Mouse (Mus musculus) megakaryocyte, embryonic 14.5 days (primary cell): ENCODE results near the gene Atp13a2. TPM values are rescaled to one million over a fixed set of nuclear protein-coding genes. Genes with fewer than 3 reads are reported as not detected.

ENCODE experiments used
- H3K27me3 ChIP-seq: replicated peaks from 2 replicates; pipeline ENCODE3; 2012; ENCODE audit warnings: inconsistent platforms
- H3K36me3 ChIP-seq: replicated peaks from 2 replicates; pipeline ENCODE3; 2012; ENCODE audit warnings: low read length, inconsistent platforms, mixed read lengths
- H3K4me1 ChIP-seq: 2 replicates; pipeline ENCODE4 v1.6.1; 2012; ENCODE audit warnings: inconsistent platforms
- H3K4me3 ChIP-seq: replicated peaks from 2 replicates; pipeline ENCODE3; 2012; ENCODE audit warnings: moderate library complexity, mild to moderate bottlenecking, inconsistent platforms
- H3K9me3 ChIP-seq: 2 replicates; pipeline ENCODE4 v1.6.1; 2012; ENCODE audit warnings: inconsistent platforms
- FLI1 ChIP-seq: IDR thresholded peaks from 2 replicates; pipeline ENCODE4 v1.6.1; 2012; ENCODE audit warnings: low read length, inconsistent platforms, mixed read lengths
- GATA1 ChIP-seq: IDR thresholded peaks from 3 replicates; pipeline ENCODE4 v1.6.1; 2012; ENCODE audit warnings: mixed read lengths, low read length, inconsistent platforms, borderline replicate concordance
- polyA plus RNA-seq: library from polyadenylated mRNA; stranded (reverse); fragments of >175 nt; gene quantifications from 2 replicates; pipeline ENCODE4 v1.2.3, GENCODE M21; 2012; ENCODE audit warnings: low replicate concordance; ENCODE audit not compliant: insufficient read depth

Gene Atp13a2
- polyA plus RNA-seq, 1 experiment: 373 TPM

- H3K4me1 ChIP-seq: peaks cover 80% of the 10 kb centered on the region
- no peaks in the 10 kb centered on the region for H3K27me3 ChIP-seq
These were observed 37.1 kb upstream of the Atp13a2 start for GRCm38 (mm10) chr4:140949616-140950015.

DNA sequence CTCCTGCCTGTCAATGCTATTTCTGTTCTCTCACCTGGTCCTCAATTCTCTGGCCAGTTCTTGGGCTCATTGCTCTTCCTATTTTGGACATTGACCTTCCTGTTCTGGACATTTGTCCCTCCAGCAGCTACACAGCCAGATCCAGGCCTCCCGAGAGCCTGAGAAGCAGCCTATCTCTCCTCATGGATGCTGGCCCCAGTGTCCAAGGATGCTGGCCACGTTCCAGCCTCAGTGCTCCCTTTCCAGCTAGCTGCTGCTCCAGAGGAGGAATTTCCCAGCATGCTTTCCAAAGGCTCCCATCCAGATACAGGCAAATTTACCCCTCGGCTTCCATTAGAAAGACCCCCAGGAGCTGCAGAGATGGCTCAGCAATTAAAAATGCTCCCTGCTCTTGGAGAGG lies 36.1 kb upstream of the Atp13a2 start:
- Histone ChIP-seq H3K27me3 (no peaks in the 10 kb centered on the region), H3K9me3 (no peaks in the 10 kb centered on the region), H3K4me3 (no peak overlapping the region), H3K4me1 (peaks cover 72% of the 10 kb centered on the region), H3K36me3 (peaks cover 44% of the 10 kb centered on the region)
- no peak for TF ChIP-seq FLI1
- TF ChIP-seq GATA1: no peak

More at GRCm38 (mm10) chr4:140949616-140950015, 37.1 kb upstream of the Atp13a2 start:
- H3K4me3 ChIP-seq: no peak overlapping the region
- peaks cover 44% of the 10 kb centered on the region for H3K36me3 ChIP-seq
- H3K9me3 ChIP-seq: no peaks in the 10 kb centered on the region
- TF ChIP-seq GATA1 (no peak), FLI1 (no peak)

DNA sequence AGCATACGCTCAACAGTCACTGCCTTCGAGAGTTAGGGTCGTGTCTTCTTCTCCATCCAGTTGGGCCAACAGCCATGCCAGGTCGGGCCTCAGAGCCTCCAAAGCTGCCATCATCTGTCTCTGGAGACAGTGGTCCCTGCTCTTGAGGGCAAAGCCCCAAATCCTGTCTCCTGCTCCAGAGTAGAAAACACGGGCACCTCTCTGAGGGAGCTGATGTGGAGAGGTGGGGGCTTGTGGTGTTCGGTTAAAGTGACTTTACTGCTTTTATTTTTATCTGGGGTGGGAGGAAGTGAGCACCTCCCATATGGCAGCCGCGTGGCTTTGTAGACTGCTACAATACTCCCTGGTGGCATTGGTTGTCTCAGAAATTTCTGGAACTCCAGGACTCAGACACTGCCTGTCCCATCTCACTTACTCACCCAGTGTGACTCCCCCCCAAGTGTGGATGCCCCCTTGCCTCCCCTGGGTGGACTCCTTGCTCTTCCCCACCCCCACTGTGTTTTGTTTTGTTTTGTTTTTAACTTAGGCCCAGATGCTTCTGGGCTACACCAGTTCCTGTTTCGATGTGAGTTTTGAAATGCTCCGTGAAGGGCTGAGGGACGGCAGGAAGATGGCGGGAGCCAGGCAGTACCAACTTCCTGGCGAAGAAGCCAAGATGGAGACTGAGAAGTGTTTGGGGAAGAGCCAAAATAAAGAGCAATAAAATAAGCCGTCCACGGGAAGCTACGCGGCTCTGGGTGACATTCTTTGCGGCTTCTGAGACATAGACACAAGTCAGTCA lies 34.6 kb upstream of the Atp13a2 start:
- Histone ChIP-seq H3K27me3 (no peaks in the 10 kb centered on the region), H3K4me1 (peaks cover 63% of the 10 kb centered on the region), H3K36me3 (peaks cover 38% of the 10 kb centered on the region), H3K9me3 (no peaks in the 10 kb centered on the region), H3K4me3 (peak overlapping the region; percentile 47)
- TF ChIP-seq FLI1: no peak
- no peak for TF ChIP-seq GATA1

DNA sequence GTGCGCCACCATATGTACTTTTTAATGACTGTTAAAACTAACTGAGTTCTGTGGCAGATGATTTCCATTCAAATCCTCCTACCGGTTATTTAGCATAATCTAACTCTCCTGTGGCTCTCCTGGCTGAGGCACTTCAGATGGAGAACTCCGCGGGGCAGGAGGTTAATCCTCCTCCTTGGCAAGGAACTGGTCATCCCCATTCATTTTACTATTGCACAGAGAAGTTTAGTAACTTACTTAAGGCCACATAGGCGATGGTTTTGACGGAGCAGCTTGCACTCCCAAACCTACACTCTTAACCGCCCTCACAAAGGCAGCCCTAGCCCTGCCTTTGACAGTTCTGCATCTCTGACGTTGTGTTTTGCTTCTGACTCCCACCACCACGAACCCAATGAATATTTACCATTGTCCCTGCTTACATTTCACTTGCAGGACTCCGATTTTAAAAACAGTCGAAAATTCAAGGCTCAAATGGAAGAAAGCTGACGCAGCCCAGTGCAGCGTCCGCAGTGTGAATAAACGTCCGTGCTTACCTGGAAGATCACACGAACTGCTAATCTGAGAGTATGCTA lies 29.5 kb upstream of the Atp13a2 start:
- Histone ChIP-seq H3K9me3 (no peaks in the 10 kb centered on the region), H3K36me3 (no peaks in the 10 kb centered on the region), H3K4me1 (peaks cover 59% of the 10 kb centered on the region), H3K27me3 (no peaks in the 10 kb centered on the region), H3K4me3 (peak overlapping the region; percentile 89)
- TF ChIP-seq FLI1: no peak
- TF ChIP-seq GATA1: no peak

DNA sequence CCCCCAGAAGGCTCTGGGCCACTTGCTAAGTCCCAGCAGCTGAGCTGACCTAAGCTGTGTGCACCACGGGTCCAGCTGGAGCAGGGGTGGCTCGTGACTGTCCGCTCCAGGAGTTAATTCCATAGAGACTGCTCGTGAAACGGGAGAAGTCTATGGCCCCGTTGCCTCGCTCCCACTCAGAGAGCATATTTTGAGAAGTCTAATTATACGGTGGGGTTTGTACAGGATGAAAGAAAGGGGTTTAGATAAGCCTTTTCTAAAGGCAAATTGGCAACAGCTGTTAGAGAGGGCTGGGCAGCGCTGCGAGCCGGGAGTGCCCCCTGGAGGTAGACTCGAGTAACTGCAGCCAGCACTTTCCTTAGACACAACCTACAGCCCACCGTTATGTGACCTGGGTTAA lies 28.9 kb upstream of the Atp13a2 start:
- Histone ChIP-seq H3K4me3 (peak overlapping the region; percentile 89), H3K4me1 (peaks cover 59% of the 10 kb centered on the region), H3K27me3 (no peaks in the 10 kb centered on the region), H3K9me3 (no peaks in the 10 kb centered on the region), H3K36me3 (no peaks in the 10 kb centered on the region)
- TF ChIP-seq FLI1 (no peak), GATA1 (no peak)

DNA sequence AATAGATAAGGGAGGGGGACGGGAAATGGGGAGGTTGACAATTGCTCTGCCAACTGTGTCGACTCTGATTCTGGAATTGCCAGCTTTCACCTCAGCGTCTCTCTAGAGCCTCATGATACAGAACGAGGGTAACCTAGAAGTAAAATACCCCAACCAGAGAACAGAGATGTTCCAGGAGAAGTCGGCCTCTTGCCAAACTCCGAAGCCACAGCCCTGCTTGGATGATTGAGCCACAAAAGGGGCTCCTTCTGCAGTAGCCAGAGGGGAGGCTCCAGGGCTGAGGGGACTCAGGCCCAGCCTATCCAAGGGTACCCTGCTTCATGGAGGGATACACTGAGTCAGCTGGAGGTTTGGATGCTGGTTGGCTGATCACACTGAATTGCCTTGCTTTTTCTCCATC lies 28.4 kb upstream of the Atp13a2 start:
- TF ChIP-seq FLI1 (no peak), GATA1 (no peak)
- H3K9me3 ChIP-seq: no peaks in the 10 kb centered on the region
- H3K4me3 ChIP-seq: no peak overlapping the region
- H3K36me3 ChIP-seq: peaks cover 5% of the 10 kb centered on the region
- H3K4me1 ChIP-seq: peaks cover 59% of the 10 kb centered on the region
- H3K27me3 ChIP-seq: no peaks in the 10 kb centered on the region

- H3K4me3 ChIP-seq: no peak overlapping the region
- TF ChIP-seq GATA1: no peak
- no peak for TF ChIP-seq FLI1
- no peaks in the 10 kb centered on the region for H3K9me3 ChIP-seq
- peaks cover 59% of the 10 kb centered on the region for H3K4me1 ChIP-seq
- peaks cover 10% of the 10 kb centered on the region for H3K36me3 ChIP-seq
- H3K27me3 ChIP-seq: no peaks in the 10 kb centered on the region
These were observed 27.5 kb upstream of the Atp13a2 start for GRCm38 (mm10) chr4:140959128-140959679.

- H3K9me3 ChIP-seq: no peaks in the 10 kb centered on the region
- peaks cover 10% of the 10 kb centered on the region for H3K36me3 ChIP-seq
- no peak overlapping the region for H3K4me3 ChIP-seq
- H3K4me1 ChIP-seq: peaks cover 66% of the 10 kb centered on the region
- TF ChIP-seq FLI1 (no peak), GATA1 (no peak)
- H3K27me3 ChIP-seq: no peaks in the 10 kb centered on the region
These were observed 26.8 kb upstream of the Atp13a2 start for GRCm38 (mm10) chr4:140959715-140960479.

DNA sequence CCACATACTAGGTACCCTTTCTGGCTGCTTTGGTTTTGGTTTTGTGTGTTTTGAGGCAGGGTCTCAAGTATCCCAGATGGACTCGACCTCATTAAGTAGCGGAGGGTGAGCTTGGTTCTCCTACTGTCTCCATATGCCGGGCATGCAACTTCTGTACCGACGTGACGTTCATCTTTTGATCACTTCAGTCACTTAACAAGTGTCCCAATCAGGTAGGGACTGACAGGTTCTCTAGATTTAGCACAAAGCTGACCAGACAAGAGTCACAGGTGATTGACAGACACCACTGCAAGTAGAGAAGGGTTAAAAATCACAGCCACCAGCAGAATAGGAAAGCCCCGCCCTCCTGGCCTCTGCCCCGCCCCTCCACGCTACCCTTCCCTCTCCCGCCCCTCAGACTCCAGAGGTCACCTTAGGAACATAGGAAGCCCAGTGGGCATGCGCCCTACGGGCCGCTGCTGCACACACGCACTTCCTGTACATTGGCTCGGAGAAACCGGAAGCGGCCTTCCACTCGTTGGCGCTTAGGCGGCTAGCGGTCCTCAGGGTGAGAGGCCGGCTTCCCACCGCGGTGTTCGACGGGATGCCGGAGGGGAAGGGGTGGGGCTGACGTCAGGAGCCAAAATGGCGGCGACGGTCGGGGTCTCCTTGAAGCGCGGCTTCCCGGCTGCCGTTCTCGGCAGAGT lies 25.7 kb upstream of the Atp13a2 start, which contains the start of gene Sdhb:
Sdhb (plus strand) TSS at position 423 of the 686 bp plus-strand sequence.
- peak; percentile 62; the same call in 1 of the 2 replicates for TF ChIP-seq FLI1
- TF ChIP-seq GATA1: no peak
- Histone ChIP-seq H3K36me3 (peaks cover 15% of the 10 kb centered on the region), H3K4me1 (peaks cover 67% of the 10 kb centered on the region), H3K9me3 (no peaks in the 10 kb centered on the region), H3K4me3 (peak within 1 kb of the TSS; percentile 95), H3K27me3 (no peaks in the 10 kb centered on the region)
